Mouse (Mus musculus) T-helper 2 cell (primary cell): Measurements from ENCODE around the gene Tcam1.
"Not testable (repeated sequence)": the region's sequence is repeated elsewhere in the genome, so short reads cannot be mapped to it uniquely, and the experiment has no call there.

Experiments used
- in situ Hi-C: fragments of 300-600 bp; cut with MboI, MseI; formaldehyde crosslinking; loops from one replicate; pipeline ENCODE4 v1.15.1; 2025; ENCODE audit warnings: high pct_unique_total_duplicates

Gene Tcam1

DNA sequence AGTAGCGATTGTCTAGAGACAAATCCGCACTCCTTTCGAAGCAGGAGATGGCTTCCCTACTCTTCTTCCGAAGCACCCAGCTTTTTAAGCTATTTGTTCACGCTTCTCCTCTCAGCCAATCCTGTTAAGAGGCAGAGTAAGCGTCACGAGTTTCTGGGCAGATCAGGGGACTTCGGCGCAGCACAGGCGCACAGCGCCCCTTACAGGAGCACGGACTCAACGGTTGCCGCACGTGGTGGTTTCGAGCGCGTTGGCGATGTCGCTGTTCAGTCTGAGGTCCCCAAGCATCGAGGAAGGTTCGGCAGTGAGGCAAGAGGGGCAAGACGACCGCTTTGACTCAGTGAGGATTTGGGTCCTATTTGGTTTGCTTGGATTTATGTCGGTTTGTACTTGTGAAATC is at the start of gene Tcam1:
TSS of gene Tcam1 (plus strand) at position 219 of the 400 bp plus-strand sequence.
- in situ Hi-C loops, result no loop called here

DNA sequence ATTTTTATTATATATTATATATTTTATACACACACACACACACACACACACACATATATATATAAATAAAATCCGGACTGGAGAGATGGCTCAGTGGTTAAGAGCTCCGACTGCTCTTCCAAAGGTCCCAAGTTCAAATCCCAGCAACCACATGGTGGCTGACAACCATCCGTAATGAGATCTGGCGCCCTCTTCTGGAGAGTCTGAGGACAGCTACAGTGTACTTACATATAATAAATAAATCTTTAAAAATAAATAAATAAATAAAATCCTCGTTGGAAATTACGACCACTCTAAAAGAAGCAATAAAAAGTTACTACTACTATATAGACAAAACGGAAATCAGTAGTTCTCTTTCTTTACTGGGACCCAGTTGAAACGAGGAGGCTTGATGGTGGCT is 42.5 kb upstream of the Tcam1 start:
- in situ Hi-C loops, result not testable (repeated sequence)

DNA sequence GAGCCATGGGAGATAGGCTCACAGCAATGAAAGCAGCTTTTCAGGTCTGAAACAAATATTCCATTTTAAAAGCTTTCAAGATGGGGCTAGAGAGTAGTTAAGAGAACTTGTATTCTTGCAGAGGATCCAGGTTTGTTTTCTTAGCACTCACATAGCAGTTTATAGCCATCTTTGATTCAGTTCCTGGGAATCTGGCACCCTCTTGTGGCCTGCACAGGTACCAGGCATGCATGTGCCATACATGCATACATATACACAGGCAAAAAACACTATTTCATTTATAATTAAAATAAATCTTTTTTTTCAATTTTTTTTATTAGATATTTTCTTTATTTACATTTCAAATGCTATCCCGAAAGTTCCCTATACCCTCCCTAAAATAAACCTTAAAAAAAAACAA is 29.6 kb upstream of the Tcam1 start:
- in situ Hi-C loops, result no loop called here

DNA sequence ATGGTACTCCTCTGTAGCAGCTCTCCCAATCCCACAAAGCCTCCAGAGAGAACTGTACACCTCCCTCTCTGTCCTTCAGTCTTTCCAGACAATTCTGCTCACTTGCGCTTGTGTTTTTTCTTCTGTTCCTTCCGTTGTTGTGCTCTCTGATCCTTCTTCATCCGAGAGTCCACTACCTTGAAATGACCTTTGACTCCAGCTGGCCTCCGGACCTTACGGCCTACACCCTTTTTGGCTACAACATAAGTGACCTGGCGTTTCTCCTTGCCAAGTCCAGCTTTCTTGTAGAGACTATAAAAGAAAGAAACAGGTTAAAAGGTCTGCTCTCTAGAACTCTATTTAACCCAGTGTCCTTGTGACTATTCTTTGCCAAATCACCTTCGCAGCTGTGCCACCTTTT is 27.1 kb upstream of the Tcam1 start:
- in situ Hi-C loops, result no loop called here

DNA sequence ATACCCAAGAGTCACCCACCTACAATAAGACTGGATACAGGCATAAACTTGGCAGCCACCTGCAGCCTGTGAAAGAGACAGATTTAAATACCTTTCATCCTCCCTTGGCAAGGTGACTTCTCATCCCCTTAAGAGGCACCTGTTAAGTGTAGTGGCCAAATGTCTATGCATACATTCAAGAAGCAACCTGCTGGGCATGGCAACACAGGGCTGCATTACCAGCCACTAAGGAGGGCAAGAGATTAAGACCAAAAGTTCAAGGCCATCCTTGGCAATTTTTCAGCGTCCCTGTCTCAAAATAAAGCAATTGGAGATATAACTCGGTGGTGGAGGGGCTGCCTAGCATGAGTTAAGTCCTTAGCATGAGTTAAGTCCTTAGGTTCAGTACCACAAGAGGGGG is 21.7 kb upstream of the Tcam1 start:
- in situ Hi-C loops, result loop anchor here (5.0 kb wide), 1 partner anchor 42 kb away; no protein-coding TSS in a partner anchor

DNA sequence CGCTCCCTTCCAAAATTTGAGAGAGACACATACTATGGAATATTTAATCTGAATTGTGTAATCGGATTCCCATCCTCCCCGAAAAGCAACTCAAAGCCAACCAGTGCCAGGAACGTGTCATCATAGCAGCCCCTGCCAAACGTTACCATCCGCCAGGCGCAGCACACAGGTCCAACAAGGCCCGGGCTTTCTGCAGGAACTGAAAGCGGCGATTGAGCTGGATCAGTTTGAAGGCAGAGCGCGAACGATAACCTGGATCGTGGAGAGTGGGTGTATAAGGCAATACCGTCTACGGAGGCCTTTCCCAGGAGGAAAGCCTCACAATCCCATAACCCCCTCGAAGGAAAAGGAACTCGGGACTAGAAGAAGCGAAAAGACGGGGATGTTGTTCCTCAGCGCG is 21.3 kb upstream of the Tcam1 start:
- in situ Hi-C loops, result no loop called here

DNA sequence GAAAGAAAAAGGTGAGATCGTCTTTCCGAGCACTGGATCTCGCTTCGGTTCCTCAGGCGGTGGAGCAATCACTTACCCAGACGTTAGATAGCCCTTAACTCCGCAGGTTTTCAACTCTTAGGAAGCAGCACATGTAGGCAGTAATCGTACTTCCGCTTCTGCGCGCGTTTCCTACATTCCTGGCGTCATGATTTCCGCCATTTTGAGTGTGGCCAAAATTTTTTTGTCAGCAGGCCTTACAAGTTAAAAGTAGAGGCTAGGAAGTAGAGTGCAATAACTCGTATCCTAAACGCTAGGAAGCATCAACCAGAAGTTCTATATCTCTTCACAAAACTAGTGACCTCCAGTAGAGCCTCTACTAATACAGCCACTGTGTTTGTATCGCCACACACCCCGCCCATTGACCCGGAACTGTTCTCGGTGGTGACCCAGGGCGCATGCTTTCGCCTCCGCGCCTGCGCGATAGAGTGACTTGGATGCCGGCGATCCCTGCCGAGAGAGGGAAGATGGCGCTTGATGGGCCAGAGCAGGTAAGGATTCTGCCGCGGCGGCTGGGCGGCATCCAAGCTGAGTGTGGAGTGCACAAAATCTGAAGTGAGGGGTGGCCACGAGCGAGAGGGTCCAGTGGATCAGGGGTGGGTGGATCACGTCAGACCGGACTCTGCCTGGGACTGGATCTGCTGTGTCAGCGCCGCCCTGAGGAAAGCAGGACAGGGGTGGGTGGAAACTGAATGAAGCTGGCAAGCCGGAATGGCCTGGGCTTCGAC is 20.6 kb upstream of the Tcam1 start, which contains the start of the genes Ftsj3 and Psmc5:
TSS of gene Ftsj3 (minus strand) at position 395 of the 767 bp plus-strand sequence.
TSS of gene Psmc5 (plus strand) at position 470 of the 767 bp plus-strand sequence.
- in situ Hi-C loops, result no loop called here

DNA sequence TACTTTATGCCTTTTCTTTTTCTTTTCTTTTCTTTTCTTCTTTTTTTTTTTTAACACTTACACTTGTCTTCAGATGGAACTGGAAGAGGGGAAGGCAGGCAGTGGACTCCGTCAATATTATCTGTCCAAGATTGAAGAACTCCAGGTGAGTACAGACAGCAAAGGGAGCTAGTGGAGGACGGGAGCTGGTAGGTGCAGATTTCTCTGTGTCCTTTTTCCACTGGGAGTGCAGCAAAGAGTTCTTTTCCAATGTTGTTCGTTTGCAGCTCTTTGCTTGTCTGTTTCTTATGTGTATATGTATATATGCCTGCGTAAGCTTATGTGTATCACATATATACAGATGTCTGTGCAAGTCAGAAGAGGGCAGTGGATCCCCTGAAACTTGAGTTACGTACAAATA is 19.7 kb upstream of the Tcam1 start:
- in situ Hi-C loops, result no loop called here

DNA sequence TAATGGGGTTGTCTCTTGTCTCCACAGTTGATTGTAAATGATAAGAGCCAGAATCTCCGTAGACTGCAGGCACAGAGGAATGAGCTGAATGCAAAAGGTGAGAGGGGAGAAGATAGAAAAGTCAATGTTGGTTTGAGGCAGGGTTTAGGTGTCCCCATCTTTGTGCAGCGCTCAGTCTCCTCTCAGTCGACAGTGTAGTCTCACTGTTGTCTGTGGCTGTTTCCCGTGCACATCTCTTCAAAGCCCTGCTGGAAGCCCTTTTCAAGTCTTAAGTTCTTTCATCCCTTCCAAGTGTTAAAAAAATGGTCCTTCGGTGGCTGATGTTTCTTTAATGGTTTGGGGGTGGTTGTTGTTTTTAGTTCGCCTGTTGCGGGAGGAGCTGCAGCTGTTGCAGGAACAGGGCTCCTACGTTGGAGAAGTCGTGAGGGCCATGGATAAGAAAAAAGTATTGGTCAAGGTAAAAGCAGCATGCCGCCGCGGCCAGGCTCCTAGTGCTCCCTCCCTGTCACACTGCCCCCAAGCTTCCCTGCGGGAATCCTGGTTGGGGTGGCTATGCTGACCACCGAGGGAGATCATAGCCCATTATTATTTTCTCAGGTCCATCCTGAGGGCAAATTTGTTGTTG is 15.5 kb upstream of the Tcam1 start:
- in situ Hi-C loops, result no loop called here

DNA sequence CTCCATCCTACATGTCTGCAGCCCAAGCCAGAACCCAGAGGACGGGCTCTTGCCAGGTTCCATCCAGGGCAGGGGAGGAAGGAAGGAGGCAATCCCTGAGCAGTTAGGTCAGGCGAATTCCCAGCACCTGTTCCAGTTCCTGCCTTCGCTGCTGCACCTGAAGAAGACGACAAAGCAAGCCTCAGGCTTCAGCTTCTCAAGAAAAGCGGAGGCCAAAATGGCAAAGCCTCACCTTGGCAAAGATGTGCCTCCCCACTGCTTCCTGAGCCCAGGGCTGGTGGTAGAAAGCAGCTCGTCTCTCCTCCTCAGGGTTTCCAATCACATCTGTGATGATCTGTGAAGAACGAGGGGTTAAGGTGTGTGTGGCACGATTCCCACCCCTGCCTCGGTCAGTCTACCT is 12.5 kb upstream of the Tcam1 start:
- in situ Hi-C loops, result no loop called here

DNA sequence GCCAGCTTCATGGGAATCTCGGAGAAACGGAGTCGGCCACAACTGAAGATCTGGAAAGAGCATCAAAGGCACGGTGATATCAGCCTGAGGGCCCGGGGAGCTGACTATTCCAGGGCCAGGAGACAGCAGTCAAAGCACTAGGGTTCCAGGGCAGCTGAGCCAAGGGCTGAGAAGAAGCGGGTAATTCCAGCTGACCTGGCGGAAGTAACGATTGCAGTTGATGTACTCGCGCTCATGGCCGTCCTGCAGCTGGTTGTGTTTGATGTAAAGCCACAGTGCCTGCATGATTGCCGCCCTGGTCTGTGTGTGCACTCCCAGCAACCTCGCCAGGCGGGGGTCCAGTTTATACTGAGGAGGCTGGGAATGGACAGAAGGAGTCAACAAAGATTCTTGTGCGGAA is 11.5 kb upstream of the Tcam1 start:
- in situ Hi-C loops, result no loop called here

DNA sequence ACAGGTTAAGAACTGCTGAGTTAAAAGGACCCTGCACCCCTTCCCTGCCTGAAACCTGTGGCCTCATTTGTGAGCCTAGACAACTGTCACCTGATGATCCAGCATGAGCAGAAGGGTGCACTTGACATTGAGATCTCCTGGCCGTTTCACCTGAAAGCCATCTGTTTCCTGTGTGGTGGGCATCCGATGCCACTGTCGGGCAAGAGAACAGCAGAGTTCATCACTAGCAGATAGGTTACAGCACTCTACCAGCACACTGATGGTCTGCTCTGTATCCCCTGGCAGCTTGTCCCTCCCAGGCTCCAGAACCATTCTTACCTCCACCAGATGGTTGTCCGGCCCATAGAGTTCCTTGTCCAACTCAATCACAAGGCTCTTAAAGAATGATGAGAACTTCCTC is 10.9 kb upstream of the Tcam1 start:
- in situ Hi-C loops, result no loop called here

DNA sequence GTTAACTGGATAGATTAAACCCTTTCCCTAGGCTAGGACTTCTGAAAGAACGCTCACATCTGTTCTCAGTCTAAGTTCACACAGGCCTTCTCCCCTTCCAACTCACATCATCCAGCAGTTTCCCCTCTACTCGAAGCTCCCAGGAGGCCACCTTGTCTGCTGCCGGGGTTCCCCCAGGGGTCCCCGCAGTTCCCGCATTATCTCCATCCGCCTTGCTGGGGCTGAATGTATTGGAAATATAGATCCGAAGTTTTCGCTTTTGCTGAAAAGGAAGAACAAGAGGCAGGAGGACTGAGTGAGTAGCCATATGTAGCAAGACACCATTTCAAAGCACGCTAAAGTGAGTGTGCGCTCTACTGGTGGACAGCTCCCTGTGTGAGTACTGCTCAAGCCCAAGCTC is 10.0 kb upstream of the Tcam1 start:
- in situ Hi-C loops, result no loop called here

DNA sequence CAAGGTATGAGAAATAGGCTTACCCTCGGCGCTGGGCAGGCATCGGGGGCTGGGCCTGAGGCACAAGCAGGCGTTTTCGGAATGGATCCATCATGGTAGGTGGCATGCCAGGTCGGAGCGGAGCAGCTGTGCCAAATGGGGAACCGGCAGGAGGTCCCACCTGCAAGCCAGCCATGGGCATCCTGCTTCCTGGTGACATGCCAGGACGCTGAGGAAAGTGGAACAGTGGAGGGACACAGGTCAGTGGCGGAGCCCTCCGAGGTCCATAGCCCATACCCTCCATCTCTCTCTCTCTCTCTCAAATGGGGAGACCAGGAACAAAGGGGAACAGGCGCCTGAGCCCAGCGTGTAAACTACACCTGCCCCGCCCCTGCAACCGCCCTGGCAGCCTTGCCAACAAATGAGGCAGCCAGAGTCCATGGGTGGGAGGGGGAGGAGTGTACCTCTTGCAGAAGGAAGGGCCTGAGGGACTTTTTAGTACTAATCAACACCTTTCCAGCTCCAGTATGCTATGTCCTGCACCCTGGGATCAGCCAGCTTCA is 9.1 kb upstream of the Tcam1 start:
- in situ Hi-C loops, result no loop called here

DNA sequence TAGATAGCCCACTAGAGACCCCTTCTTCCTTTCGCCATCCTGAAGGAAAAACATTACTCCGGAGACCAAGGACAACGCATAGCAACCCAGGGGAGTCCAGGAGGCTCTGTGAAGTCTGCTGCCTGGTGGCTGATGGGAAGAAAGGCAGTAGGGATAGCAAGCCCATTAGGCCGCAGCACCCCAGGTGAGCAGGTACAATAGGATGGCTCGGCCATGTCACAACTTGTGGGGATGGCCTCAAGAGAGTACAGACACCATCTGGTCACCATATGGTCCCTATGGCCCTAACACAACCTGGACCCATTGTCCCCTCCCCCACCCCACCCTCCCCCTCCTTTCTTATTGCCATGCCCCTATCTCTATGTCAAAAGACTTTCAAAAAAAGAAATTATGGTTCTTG is 8.6 kb upstream of the Tcam1 start:
- in situ Hi-C loops, result no loop called here

DNA sequence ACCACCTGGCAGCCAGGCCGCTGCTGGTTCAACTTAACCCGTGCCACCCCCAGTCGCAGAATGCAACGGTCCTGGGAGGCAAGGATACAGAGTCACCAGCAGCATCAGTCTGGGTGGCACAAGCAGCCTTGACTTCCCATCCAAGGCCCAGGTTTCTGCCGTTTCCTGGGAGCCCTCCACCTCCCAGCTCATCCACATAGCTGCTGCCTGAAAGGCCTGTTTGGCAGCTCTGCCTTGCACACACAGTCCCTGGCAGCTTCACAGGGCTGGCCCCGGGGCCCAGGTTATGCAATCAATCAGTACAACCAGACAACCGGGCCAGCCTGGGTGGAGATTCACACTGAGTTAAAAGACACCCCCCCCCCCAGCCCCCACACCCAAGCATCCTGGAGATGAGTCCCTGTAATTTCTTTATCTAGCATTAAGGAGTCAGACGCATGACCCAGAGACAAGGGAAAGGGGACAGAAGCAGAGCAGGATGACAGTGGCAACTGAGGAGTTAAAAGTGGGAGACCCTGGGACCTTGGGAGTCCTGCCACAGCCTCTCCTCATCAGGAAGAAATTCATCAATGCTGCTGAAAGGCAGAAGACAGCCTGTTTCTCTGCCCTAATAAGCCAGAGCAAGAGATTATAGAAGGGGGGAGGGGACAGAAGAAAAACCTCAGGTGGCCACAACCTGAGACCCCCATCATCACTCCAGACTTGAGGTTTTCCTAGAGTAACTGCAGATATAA is 8.0 kb upstream of the Tcam1 start:
- in situ Hi-C loops, result no loop called here

DNA sequence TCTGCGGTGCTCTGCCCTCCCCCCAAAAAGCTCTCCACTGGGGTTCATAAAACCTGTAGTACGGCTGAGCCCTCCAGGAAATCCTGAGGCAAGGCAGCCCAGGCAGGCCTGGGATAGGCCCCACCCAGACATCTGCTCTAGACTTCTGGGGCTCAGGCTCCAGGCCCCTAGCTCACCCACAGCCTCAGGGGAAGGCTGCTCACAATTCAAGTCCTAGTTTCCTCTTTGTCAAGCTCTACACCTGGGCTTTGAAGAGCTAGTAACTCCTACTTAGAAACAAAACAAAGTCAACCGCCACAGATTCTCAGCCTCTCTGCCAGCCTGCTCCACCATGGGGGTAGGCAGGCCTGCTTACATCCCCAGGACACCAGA is 7.4 kb upstream of the Tcam1 start:
- in situ Hi-C loops, result no loop called here

DNA sequence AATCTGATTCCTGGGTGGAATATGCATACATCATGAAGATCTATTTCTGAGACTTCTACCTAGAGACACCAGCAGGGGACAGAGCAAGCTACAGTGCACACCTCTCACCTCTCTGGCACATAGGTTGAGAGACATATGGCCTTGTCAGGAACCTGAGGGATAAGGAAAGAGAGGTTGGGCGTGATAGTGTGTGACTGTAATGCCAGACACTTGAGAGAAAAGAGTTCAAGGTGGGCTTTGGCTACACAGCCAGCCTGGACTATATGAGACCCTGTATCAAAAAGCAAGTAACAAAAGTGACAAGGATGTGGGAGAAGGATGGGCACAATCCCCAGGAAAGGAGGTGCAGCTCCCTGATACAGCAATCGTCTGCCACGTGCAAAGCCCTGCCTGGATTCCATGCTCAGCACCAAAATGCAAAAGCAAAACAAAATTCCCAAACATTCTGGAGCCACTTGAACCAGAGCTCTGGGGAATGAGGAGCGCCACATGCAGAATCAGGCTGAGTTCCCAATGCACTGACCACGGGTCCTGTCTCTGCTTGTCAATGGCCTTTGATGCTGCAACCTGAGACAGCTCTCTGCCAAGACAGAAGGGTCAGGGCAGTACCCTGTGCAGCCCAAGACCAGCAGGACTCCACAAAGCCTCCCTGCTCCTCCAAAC is 5.2 kb upstream of the Tcam1 start:
- in situ Hi-C loops, result no loop called here

DNA sequence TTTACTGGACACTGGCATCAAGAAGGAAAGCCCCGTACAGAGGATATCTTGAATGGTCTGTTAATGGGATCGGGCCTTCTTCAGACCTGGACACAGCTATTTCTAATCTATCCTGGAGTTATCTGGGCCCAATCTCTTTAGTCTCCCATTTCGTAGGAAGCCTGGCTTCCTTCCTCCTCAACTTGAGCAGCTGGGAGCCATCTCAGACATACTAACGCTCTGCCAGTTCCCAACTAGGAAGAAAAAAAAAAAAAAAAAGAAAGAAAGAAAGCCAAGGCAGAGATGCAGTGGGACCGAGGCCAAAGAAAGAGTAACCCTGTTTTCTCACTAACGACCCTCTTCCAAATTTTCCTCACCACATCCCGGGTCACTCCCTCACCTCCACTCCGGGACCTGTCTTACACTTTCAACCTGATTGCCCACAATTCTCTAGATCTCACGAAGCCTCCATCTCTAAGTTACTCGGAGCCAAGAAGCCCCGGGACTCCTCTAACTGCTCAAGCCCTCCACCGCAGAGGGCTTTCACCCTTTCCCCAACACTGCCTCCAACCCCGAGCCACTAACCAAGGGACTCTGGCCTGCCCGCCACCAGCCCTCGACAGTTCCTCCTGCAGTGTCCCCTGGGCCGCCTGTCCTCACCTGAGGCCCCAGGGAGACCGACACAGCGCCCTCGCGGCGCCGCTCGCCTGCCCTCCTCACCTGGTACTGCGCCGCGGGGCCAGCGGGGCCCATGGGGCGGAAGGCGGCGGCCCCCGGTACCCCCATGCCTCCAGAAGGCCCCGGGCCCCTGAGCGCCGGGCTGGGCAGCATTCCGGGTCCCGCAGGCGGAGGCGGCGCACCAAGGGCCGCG is 4.5 kb upstream of the Tcam1 start:
- in situ Hi-C loops, result no loop called here

DNA sequence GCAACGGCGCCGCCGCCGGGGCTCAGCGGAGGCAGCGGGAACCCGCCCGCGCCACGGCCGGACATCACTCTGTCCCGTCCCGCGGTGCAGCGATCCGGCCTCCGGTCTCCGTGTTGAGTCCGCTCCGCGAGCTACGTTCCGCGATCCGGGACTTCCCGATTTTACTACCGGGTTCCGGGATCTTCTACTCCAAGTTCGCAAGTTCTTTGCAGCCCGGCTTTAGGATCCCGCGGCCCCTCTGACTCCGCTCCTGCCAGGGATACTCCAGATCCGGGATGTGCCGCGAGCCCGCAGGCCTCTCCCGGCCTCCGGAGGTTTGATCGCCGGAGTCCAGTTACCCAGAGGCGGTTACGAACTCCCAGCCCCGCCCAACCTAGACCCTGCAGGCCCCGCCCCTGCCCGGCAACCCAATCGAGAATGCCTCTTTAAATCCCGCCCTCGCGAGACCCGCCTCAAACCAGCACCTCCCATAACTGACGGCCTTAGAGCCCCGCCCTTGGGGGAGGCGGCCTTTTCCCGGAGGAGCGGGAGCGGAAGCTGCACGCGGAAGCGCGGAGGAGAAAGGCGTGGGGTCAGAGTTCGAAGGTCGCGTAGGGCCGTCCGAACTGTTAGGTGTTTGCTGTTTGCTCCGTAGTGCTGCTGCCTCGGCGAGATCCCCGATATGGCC is 3.7 kb upstream of the Tcam1 start, which contains the start of gene Smarcd2:
TSS of gene Smarcd2 (minus strand) at position 329 of the 667 bp plus-strand sequence.
- in situ Hi-C loops, result no loop called here
